Mouse (Mus musculus) lung, postnatal 0 days (tissue): ENCODE measurements around the gene Slc2a3.

Experiments used
- CTCF ChIP-seq: IDR thresholded peaks from 2 replicates; pipeline ENCODE4 v1.5.1; 2016; ENCODE audit warnings: antibody characterized with exemption, mild to moderate bottlenecking
- EP300 ChIP-seq: IDR thresholded peaks from 2 replicates; pipeline ENCODE4 v1.6.1; 2016; ENCODE audit warnings: antibody characterized with exemption, mild to moderate bottlenecking, control low read depth

GRCm38 (mm10) chr6:122828086-122828485, 26.6 kb upstream of the Slc2a3 start:
- peak; percentile 63 for TF ChIP-seq CTCF
- TF ChIP-seq EP300, result no peak
